Mouse (Mus musculus) limb, embryonic 15.5 days (tissue): Measurements from ENCODE around the gene Olfr984. TPM values are rescaled to one million over a fixed set of nuclear protein-coding genes. Genes with fewer than 3 reads are reported as not detected.

Experiments used
- ATAC-seq: fragments of 200-750 bp; cut with Nextera tagmentation; 2 replicates; pipeline ENCODE4 v1.8.0; 2017; ENCODE audit warnings: low read depth, moderate TSS enrichment; ENCODE audit not compliant: insufficient number of reproducible peaks, low FRiP score, low TSS enrichment
- H3K27ac ChIP-seq: fragments of 300-500 bp; sonication (generic); 2 replicates; pipeline ENCODE4 v1.5.1; 2015; ENCODE audit warnings: moderate library complexity, mild to moderate bottlenecking, inconsistent platforms
- H3K27me3 ChIP-seq: fragments of 300-500 bp; sonication (generic); 2 replicates; pipeline ENCODE4 v1.6.1; 2015; ENCODE audit warnings: inconsistent platforms
- H3K36me3 ChIP-seq: fragments of 300-500 bp; sonication (generic); 2 replicates; pipeline ENCODE4 v1.6.1; 2015; ENCODE audit warnings: inconsistent platforms
- H3K4me1 ChIP-seq: fragments of 300-500 bp; sonication (generic); 2 replicates; pipeline ENCODE4 v1.6.1; 2015; ENCODE audit warnings: inconsistent platforms
- H3K4me2 ChIP-seq: fragments of 300-500 bp; sonication (generic); 2 replicates; pipeline ENCODE4 v1.6.1; 2015; ENCODE audit warnings: mild to moderate bottlenecking, inconsistent platforms
- H3K4me3 ChIP-seq: fragments of 300-500 bp; sonication (generic); 2 replicates; pipeline ENCODE4 v1.5.1; 2015; ENCODE audit warnings: mild to moderate bottlenecking, inconsistent platforms
- H3K9ac ChIP-seq: fragments of 300-500 bp; sonication (generic); 2 replicates; pipeline ENCODE4 v1.6.1; 2015; ENCODE audit warnings: inconsistent platforms
- H3K9me3 ChIP-seq: fragments of 300-500 bp; sonication (generic); 2 replicates; pipeline ENCODE4 v1.6.1; 2016; ENCODE audit warnings: inconsistent platforms
- WGBS: fragments of 180-500 bp; shearing (Covaris S2); methylation state at CpG from one replicate; pipeline ENCODE4 v1.1.7; 2015; 5-methylcytosine and 5-hydroxymethylcytosine counted together
- polyA plus RNA-seq: library from polyadenylated mRNA; unstranded; fragments of >200 nt; fragmentation: Nextera tagmentation; extraction: Ambion mirVana; gene quantifications from 2 replicates; pipeline ENCODE4 v1.2.1, GENCODE M21; 2015

The Olfr984 gene
- not detected in 2 replicates for polyA plus RNA-seq

DNA sequence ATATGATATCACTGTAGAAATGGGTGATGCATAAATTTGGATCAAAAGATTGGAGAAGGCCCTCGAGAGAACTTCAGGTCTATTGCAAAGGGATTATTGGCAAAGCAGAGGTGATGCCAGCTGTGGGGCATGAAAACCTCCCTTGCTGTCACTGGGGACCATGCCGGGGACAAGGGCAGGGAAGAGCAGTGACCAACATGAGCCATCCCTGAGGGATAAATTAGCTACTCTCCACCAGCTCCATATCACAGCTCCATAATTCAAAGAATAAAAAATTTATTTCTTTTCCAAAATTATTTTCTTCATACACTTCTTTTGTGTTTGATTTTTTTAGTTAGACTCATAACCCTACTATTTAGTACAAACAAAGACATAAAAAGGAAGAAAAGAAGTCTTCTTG lies at the start of gene Olfr984:
Gene Olfr984 (minus strand): TSS at position 101 of the 400 bp plus-strand sequence.
- peaks cover 5% of the 10 kb centered on the region; the same call in 1 of the 2 replicates for H3K4me1 ChIP-seq
- H3K27ac ChIP-seq: no peak within 1 kb of the TSS
- H3K27me3 ChIP-seq: no peaks in the 10 kb centered on the region
- no peak within 1 kb of the TSS for H3K4me3 ChIP-seq
- H3K4me2 ChIP-seq: no peak within 1 kb of the TSS
- ATAC-seq: no peak
- H3K9me3 ChIP-seq: no peaks in the 10 kb centered on the region
- H3K36me3 ChIP-seq: no peaks in the 10 kb centered on the region
- 79% methylated on average over 2 of the region's 2 CpGs for WGBS
- no peak within 1 kb of the TSS for H3K9ac ChIP-seq

DNA sequence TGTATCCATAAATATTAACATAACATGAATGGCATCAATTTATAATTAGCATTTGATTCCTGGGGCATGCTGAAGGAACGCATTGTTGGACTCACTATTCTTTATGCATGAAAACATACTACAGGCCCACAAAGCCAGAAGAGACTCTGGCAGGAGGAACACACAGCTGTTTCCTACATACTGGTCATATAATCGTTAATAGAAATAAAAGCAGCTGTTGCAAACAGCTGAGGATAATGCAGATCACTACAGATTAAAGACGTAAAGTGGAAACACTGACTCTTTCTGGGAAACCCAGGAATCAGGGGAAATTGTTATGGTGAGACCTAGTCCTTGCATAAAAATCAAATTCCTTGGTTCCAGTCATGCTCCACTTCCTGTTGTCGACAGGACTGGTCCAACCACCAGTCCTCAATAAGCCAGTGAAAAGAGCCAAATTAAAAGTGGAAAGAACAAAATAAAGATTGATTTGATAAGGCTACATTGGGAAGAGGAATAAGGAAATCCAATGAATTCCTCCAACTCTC lies 41.2 kb upstream of the Olfr984 start:
- WGBS: 46% methylated on average over 4 of the region's 4 CpGs
- Histone ChIP-seq H3K9ac (no peak overlapping the region), H3K4me3 (no peak overlapping the region), H3K27ac (no peak overlapping the region), H3K4me1 (no peaks in the 10 kb centered on the region), H3K36me3 (no peaks in the 10 kb centered on the region), H3K27me3 (no peaks in the 10 kb centered on the region), H3K9me3 (no peaks in the 10 kb centered on the region), H3K4me2 (no peak overlapping the region)
- ATAC-seq: no peak

DNA sequence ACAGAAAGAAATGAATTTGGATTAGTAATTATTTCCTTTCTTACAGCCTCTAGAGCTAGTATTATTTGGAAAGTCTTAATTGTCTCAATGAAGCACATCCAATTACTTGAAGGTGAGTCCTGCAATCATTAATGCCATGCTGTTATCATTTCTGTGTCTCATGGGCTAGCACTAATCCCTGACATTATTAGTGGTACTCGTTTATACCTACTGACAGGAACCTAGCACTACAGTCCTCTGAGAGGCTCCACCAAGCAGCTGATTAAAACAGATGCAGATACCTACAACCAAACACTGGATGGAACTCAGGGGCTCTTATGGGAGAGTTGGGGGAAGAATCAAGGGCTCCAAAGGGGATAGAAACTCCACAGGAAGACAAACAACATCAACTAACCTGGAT lies 27.5 kb upstream of the Olfr984 start:
- Histone ChIP-seq H3K4me1 (no peaks in the 10 kb centered on the region), H3K36me3 (no peaks in the 10 kb centered on the region), H3K4me3 (no peak overlapping the region), H3K4me2 (no peak overlapping the region), H3K9me3 (no peaks in the 10 kb centered on the region), H3K27ac (no peak overlapping the region), H3K9ac (no peak overlapping the region), H3K27me3 (no peaks in the 10 kb centered on the region)
- ATAC-seq: no peak
- 47% methylated on average over 1 of the region's 1 CpGs for WGBS

DNA sequence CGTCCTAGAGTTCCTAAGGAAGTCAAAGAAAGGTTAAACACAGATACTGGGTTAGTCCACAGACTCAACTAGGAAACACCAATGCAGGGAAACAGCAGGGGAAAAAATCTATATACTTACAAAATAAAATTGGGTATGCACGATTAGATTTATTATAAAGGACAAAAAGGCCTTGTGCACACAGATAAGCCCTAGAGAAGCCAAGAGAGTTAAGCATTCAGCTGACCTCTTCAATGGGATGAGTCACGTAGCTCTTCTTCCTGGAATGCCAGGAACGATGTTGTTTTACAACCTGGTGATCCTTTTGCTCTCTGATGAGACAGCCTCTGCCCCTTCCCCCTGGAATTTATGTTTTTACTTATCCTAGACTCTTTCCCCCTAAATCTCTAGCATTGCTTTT lies 25.5 kb upstream of the Olfr984 start:
- H3K9me3 ChIP-seq: no peaks in the 10 kb centered on the region
- H3K4me1 ChIP-seq: no peaks in the 10 kb centered on the region
- H3K9ac ChIP-seq: no peak overlapping the region
- no peaks in the 10 kb centered on the region for H3K27me3 ChIP-seq
- no peaks in the 10 kb centered on the region for H3K36me3 ChIP-seq
- WGBS: 53% methylated on average over 4 of the region's 4 CpGs
- no peak overlapping the region for H3K4me3 ChIP-seq
- ATAC-seq: no peak
- no peak overlapping the region for H3K27ac ChIP-seq
- H3K4me2 ChIP-seq: no peak overlapping the region

DNA sequence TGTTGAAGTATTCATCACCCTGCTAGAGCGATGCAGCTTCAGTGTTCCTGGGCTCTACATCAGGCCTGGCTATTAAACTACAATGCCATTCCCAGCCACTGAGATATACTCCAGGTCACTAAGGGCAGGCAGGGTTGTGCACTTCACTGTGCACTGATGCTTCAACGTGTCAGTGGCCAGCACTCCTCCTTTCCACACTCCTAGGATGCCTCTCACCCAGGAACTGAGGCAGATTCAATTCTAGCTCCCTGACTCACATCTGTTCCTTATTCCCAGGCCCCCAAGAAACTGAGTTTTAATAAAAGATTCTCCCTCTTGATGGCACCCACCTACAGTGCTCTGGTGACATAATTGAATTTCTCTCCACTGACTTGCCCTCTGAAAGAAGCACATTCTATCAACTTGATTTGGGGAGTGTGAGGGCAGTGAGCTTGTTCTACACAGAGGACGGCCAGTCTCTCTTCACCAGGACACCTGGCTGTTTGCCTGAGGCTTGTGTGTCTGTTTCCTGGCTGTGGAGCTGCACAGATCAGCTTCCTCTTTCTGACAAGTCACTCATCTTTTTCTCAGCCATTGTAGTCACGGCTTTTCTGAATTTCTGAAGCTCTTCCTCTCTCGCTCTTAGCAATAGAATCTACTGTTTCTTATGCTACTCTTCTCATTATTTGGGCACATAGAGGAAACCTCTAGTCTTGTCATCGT lies 23.1 kb upstream of the Olfr984 start:
- Histone ChIP-seq H3K4me3 (no peak overlapping the region), H3K9ac (no peak overlapping the region), H3K27me3 (no peaks in the 10 kb centered on the region), H3K27ac (no peak overlapping the region), H3K36me3 (no peaks in the 10 kb centered on the region), H3K9me3 (no peaks in the 10 kb centered on the region), H3K4me2 (no peak overlapping the region), H3K4me1 (no peaks in the 10 kb centered on the region)
- WGBS: 69% methylated on average over 6 of the region's 6 CpGs
- no peak for ATAC-seq

DNA sequence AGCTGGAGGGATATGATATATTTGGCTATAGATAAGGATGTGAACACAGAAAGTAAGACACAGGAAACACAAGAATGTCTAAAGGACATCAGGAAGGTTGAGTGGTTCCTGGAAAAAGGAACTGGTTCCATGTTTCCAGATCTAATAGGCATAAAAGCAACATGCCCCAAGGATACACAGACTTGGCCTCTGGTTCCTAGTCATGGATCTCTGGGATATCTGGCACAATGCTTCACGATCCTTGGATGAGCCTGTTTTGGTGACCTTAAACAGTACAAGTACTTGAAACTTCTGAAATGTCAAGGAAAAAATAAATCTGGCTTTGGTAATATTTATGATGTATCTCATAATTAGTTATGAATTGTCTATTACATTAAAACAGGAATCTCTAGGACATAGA lies 16.6 kb upstream of the Olfr984 start:
- no peak for ATAC-seq
- H3K4me3 ChIP-seq: no peak overlapping the region
- no peak overlapping the region for H3K4me2 ChIP-seq
- H3K9me3 ChIP-seq: no peaks in the 10 kb centered on the region
- no peak overlapping the region for H3K27ac ChIP-seq
- H3K9ac ChIP-seq: no peak overlapping the region
- H3K36me3 ChIP-seq: no peaks in the 10 kb centered on the region
- WGBS: 90% methylated on average over 1 of the region's 1 CpGs
- H3K27me3 ChIP-seq: no peaks in the 10 kb centered on the region
- no peaks in the 10 kb centered on the region for H3K4me1 ChIP-seq

DNA sequence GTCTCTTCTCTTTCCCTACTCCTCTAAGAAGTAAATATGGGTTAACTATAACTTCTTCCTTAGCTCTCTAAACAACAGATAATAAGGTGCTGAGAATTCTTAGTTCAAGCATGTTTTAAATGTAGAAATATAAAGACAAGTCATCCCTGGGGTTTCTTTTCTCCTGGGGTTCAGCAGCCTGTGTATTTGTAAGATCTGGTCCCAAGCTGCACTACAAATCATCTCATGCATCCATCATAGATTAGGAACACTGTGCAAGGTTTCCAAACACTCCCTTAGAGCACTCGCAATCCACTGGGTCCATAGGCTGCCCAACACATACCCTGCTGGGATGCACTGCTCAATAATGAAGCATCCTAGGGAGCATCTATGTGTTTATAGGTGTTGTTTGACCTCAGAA lies 16.1 kb upstream of the Olfr984 start, which contains the start of gene Olfr985:
Gene Olfr985 (minus strand): TSS at position 101 of the 400 bp plus-strand sequence.
- Histone ChIP-seq H3K27me3 (no peaks in the 10 kb centered on the region), H3K9ac (no peak within 1 kb of the TSS), H3K4me2 (no peak within 1 kb of the TSS), H3K4me3 (no peak within 1 kb of the TSS), H3K36me3 (no peaks in the 10 kb centered on the region), H3K9me3 (no peaks in the 10 kb centered on the region), H3K4me1 (no peaks in the 10 kb centered on the region), H3K27ac (no peak within 1 kb of the TSS)
- no peak for ATAC-seq
- WGBS: 78% methylated on average over 1 of the region's 1 CpGs

DNA sequence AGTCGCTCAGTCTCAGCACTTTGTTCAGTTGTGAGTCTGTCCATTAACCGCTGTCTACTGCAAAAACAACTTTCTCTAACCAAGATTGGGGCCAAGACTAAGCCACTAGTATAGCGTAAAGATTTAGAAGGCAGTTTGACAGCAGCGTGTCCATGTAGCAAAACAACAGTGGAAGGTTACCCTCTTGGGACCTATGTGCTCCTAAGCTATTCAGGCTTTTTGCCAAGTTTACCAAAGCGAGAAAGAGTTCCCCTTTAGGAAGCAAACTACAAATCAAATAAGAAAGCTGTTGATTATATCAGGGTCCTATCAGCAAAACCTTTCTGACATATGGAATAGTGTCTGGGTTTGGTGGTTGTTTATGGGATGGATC lies 3.3 kb upstream of the Olfr984 start:
- H3K27me3 ChIP-seq: no peaks in the 10 kb centered on the region
- no peak overlapping the region for H3K4me3 ChIP-seq
- WGBS: 65% methylated on average over 5 of the region's 5 CpGs
- no peaks in the 10 kb centered on the region for H3K9me3 ChIP-seq
- H3K4me2 ChIP-seq: no peak overlapping the region
- no peak overlapping the region for H3K9ac ChIP-seq
- no peak for ATAC-seq
- H3K27ac ChIP-seq: 0 out of 2 replicates have a peak overlapping the region, but pooled peaks have one; percentile 24
- H3K36me3 ChIP-seq: no peaks in the 10 kb centered on the region
- peaks cover 5% of the 10 kb centered on the region; the same call in 1 of the 2 replicates for H3K4me1 ChIP-seq

DNA sequence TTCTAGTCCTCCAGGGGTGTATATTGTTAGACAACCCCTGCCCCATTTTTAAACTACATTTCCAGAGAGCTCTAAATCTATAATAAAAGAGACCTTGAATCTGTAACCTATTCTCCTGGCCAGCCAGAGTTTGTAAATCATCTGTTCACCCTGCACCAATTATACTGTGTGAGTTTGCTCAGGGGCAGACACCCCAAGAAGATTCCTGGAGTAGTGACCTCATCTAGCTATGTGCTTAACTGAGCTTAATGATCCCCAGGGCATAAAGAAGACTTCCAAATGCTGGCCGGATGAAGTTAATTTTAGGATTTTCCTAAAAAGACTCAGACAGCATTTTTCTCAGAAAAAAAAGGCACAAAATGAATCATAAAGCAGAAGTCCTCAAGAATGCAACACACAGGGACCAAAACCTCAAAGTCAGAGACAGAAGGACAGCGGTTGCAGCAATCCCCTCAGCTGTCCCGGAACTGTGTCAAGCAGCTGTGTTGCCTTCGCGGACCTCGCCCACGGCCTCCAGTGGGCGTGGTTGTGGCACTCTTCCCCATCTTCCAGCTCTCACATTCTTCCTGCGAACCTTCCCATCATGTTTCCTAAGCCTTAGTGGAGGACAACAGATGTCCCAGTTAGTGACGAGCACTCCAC lies 2.8 kb upstream of the Olfr984 start:
- no peak overlapping the region for H3K9ac ChIP-seq
- no peak overlapping the region for H3K4me3 ChIP-seq
- WGBS: 39% methylated on average over 10 of the region's 10 CpGs
- H3K36me3 ChIP-seq: no peaks in the 10 kb centered on the region
- peaks cover 5% of the 10 kb centered on the region; the same call in 1 of the 2 replicates for H3K4me1 ChIP-seq
- H3K27ac ChIP-seq: 0 out of 2 replicates have a peak overlapping the region, but pooled peaks have one; percentile 24
- no peaks in the 10 kb centered on the region for H3K9me3 ChIP-seq
- H3K4me2 ChIP-seq: no peak overlapping the region
- no peaks in the 10 kb centered on the region for H3K27me3 ChIP-seq
- ATAC-seq: peak; percentile 75; the same call in 1 of the 2 replicates

DNA sequence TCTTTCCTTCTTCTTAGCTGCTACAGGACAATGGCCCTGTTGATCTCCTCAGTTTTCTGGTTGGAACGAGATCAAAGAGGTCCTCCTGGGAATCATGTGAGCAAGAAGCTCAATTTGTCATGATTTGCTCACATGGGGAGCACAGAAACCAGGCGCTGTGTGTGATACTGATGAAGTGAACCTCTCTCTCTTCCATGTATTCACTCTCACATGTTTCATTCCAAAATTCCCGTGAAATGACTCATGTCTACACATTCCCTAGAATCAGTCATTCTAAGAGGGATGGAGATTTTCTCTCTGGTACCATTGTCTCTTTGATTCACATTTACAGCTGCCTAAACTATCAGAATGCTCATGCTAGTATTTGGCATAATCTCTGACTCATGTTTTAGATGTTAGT lies 19.2 kb downstream of the Olfr984 start:
- WGBS: 63% methylated on average over 3 of the region's 3 CpGs
- H3K4me1 ChIP-seq: no peaks in the 10 kb centered on the region
- H3K36me3 ChIP-seq: no peaks in the 10 kb centered on the region
- no peak overlapping the region for H3K9ac ChIP-seq
- H3K9me3 ChIP-seq: no peaks in the 10 kb centered on the region
- ATAC-seq: no peak
- no peak overlapping the region for H3K4me2 ChIP-seq
- H3K27ac ChIP-seq: no peak overlapping the region
- no peak overlapping the region for H3K4me3 ChIP-seq
- H3K27me3 ChIP-seq: no peaks in the 10 kb centered on the region

DNA sequence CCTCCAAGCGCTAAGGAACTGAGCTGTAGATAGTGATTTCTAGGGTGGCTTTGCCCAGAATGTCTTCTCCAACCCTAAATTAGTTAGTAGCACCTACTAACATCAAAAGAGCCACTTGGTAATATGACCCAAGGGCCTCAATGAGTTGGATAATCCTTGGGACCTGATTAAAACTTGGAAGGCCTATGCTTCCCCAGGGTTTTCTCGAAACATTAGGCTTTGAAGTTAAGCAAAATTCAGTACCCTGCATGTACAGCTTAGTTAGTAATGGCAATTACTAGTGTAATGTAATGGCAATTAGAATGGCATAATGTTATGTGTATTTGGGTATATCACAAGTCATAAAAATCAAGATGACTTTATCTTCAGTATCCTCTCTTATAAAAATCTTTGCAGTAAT lies 20.5 kb downstream of the Olfr984 start, which contains the start of gene Olfr983:
Gene Olfr983 (minus strand): TSS at position 101 of the 400 bp plus-strand sequence.
- WGBS: 72% methylated on average over 2 of the region's 2 CpGs
- Histone ChIP-seq H3K9me3 (no peaks in the 10 kb centered on the region), H3K36me3 (no peaks in the 10 kb centered on the region), H3K4me3 (no peak within 1 kb of the TSS), H3K4me2 (no peak within 1 kb of the TSS), H3K27me3 (no peaks in the 10 kb centered on the region), H3K4me1 (no peaks in the 10 kb centered on the region), H3K9ac (no peak within 1 kb of the TSS), H3K27ac (no peak within 1 kb of the TSS)
- ATAC-seq: no peak

DNA sequence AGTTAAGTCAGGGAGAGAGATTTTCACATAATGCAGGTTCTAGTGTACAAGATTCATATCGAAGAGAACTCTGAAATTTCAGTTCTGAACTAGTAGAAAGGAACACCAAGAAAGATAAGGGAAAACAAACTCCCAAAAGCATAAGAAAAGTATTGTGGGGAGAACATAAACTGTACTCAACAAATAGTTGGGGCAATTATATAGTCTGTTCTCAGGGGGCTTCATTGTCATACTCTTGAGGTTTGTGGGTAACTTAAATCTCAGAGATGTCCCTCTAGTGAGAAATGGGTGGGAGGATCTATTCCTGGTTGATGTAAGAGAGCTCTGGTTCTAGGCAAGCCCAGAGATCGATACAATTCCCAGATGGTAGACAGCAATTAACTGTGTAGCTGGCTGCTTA lies 40.5 kb downstream of the Olfr984 start, which contains the start of gene Olfr982:
Gene Olfr982 (plus strand): TSS at position 301 of the 400 bp plus-strand sequence.
- Histone ChIP-seq H3K9ac (no peak within 1 kb of the TSS), H3K27me3 (no peaks in the 10 kb centered on the region), H3K9me3 (no peaks in the 10 kb centered on the region), H3K4me3 (no peak within 1 kb of the TSS), H3K4me2 (no peak within 1 kb of the TSS), H3K4me1 (no peaks in the 10 kb centered on the region), H3K36me3 (no peaks in the 10 kb centered on the region), H3K27ac (no peak within 1 kb of the TSS)
- 81% methylated on average over 2 of the region's 2 CpGs for WGBS
- no peak for ATAC-seq
